Mouse (Mus musculus) liver, embryonic 13.5 days (tissue): ENCODE results near the gene 4930404N11Rik. TPM values are rescaled to one million over a fixed set of nuclear protein-coding genes. Genes with fewer than 3 reads are reported as not detected.
A peak's percentile ranks its signal among the peaks of the same experiment; 100 is the strongest.

Experiments used
- ATAC-seq: fragments of 200-750 bp; cut with Nextera tagmentation; 2 replicates; pipeline ENCODE4 v1.8.0; 2017; ENCODE audit warnings: low read depth, mild to moderate bottlenecking, moderate number of reproducible peaks, moderate library complexity
- DNase-seq: peaks from one replicate; pipeline ENCODE4 v3.0.0; 2022
- H3K27ac ChIP-seq: fragments of 300-500 bp; sonication (generic); 2 replicates; pipeline ENCODE4 v1.5.1; 2015; ENCODE audit warnings: moderate library complexity, mild to moderate bottlenecking, inconsistent platforms
- H3K27me3 ChIP-seq: fragments of 300-500 bp; sonication (generic); 2 replicates; pipeline ENCODE4 v1.6.1; 2015; ENCODE audit warnings: mild to moderate bottlenecking, inconsistent platforms
- H3K36me3 ChIP-seq: fragments of 300-500 bp; sonication (generic); 2 replicates; pipeline ENCODE4 v1.6.1; 2015; ENCODE audit warnings: mild to moderate bottlenecking, inconsistent platforms
- H3K4me1 ChIP-seq: fragments of 300-500 bp; sonication (generic); replicated peaks from 2 replicates; pipeline ENCODE4 v1.6.1; 2015; ENCODE audit warnings: inconsistent platforms
- H3K4me2 ChIP-seq: fragments of 300-500 bp; sonication (generic); 2 replicates; pipeline ENCODE4 v1.6.1; 2015; ENCODE audit warnings: inconsistent platforms, mild to moderate bottlenecking, moderate library complexity
- H3K4me3 ChIP-seq: fragments of 300-500 bp; sonication (generic); replicated peaks from 2 replicates; pipeline ENCODE4 v1.5.1; 2015; ENCODE audit warnings: mild to moderate bottlenecking, inconsistent platforms
- H3K9ac ChIP-seq: fragments of 300-500 bp; sonication (generic); 2 replicates; pipeline ENCODE4 v1.6.1; 2015; ENCODE audit warnings: mild to moderate bottlenecking, inconsistent platforms
- H3K9me3 ChIP-seq: fragments of 300-500 bp; sonication (generic); replicated peaks from 2 replicates; pipeline ENCODE4 v1.6.1; 2016; ENCODE audit warnings: inconsistent platforms
- WGBS: fragments of 180-500 bp; shearing (Covaris S2); methylation state at CpG from one replicate; pipeline ENCODE4 v1.1.7; 2015; ENCODE audit not compliant: insufficient replicate concordance; 5-methylcytosine and 5-hydroxymethylcytosine counted together
- polyA plus RNA-seq: library from polyadenylated mRNA; unstranded; fragments of >200 nt; fragmentation: Nextera tagmentation; extraction: Ambion mirVana; gene quantifications from 2 replicates; pipeline ENCODE4 v1.2.1, GENCODE M21; 2015

4930404N11Rik gene
- polyA plus RNA-seq, 1 experiment from 2014 or later, result 1.2 TPM

- Histone ChIP-seq H3K36me3 (peaks cover 14% of the 10 kb centered on the region), H3K4me3 (peak overlapping the region; percentile 90), H3K4me1 (peaks cover 76% of the 10 kb centered on the region), H3K9me3 (no peaks in the 10 kb centered on the region), H3K4me2 (peak overlapping the region; percentile 98), H3K27ac (peak overlapping the region; percentile 93), H3K9ac (peak overlapping the region; percentile 96), H3K27me3 (peaks cover 12% of the 10 kb centered on the region)
- WGBS, result under 1% methylated on average over 29 of the region's 29 CpGs
- ATAC-seq (peak; percentile 1), DNase-seq (no peak)
Measured at GRCm38 (mm10) chr10:81349961-81350350, 15.7 kb downstream of the 4930404N11Rik start.

DNA sequence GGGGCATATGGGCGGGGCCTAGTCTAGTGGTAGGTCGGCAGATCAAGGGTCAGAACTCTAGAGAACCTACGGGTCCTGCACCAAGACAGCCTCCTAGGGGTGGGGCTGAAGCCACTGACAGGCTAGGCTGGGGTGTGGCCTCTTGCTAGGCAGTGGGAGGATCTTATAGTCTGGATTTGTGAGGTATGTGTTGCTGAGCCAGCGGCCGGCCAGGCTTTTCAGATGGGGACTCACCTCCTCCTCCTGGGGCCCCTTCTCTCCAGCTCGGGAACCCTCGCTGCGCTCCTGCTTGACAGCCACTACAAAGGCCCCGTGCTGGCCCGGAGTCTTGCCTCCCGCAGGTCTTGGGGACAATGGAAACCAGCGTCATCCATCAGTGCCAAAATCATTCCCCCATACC, 16.5 kb downstream of the 4930404N11Rik start:
- peaks cover 68% of the 10 kb centered on the region for H3K4me1 ChIP-seq
- WGBS, result 6% methylated on average over 12 of the region's 12 CpGs
- ATAC-seq (peak; percentile 45), DNase-seq (peak; percentile 79)
- peak overlapping the region; percentile 96 for H3K9ac ChIP-seq
- peak overlapping the region; percentile 90 for H3K4me3 ChIP-seq
- no peaks in the 10 kb centered on the region for H3K9me3 ChIP-seq
- H3K36me3 ChIP-seq, result peaks cover 14% of the 10 kb centered on the region
- H3K27me3 ChIP-seq, result peaks cover 20% of the 10 kb centered on the region
- peak overlapping the region; percentile 98 for H3K4me2 ChIP-seq
- H3K27ac ChIP-seq, result peak overlapping the region; percentile 93

- H3K27me3 ChIP-seq, result peaks cover 45% of the 10 kb centered on the region
- peak overlapping the region; percentile 66 for H3K9ac ChIP-seq
- WGBS, result 15% methylated on average over 54 of the region's 55 CpGs
- peak overlapping the region; percentile 54 for H3K27ac ChIP-seq
- peak; percentile 69 for DNase-seq
- H3K4me3 ChIP-seq, result peak overlapping the region; percentile 42
- peaks cover 14% of the 10 kb centered on the region for H3K36me3 ChIP-seq
- H3K4me1 ChIP-seq, result peaks cover 65% of the 10 kb centered on the region
- H3K9me3 ChIP-seq, result no peaks in the 10 kb centered on the region
- ATAC-seq, result peak; percentile 12; the same call in 1 of the 2 replicates
- H3K4me2 ChIP-seq, result peak overlapping the region; percentile 71
Measured at GRCm38 (mm10) chr10:81346453-81347067, 19.1 kb downstream of the 4930404N11Rik start.

DNA sequence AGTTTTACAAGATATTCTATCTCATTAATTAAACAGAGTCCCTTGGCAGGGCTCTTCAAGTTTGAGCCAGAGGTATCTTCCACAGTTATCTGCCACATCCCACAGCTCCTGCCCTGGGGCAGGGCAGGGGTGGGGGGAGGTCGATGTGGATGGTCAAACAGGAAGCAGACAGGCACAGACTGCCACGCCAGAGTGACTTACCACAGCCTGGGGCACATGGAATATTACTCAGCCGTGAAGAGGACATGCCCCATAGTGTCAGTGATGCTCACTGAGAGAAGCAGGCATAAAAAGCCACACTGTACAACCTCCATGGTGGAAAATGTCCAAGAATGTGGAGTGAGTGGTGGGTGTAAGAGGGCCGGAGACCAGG, 20.5 kb downstream of the 4930404N11Rik start:
- H3K36me3 ChIP-seq, result peaks cover 14% of the 10 kb centered on the region
- no peak overlapping the region for H3K9ac ChIP-seq
- no peak for ATAC-seq
- no peaks in the 10 kb centered on the region for H3K9me3 ChIP-seq
- H3K27me3 ChIP-seq, result peaks cover 51% of the 10 kb centered on the region
- H3K4me3 ChIP-seq, result no peak overlapping the region
- no peak overlapping the region for H3K27ac ChIP-seq
- 53% methylated on average over 4 of the region's 4 CpGs for whole genome bisulfite sequencing
- DNase-seq, result no peak
- H3K4me2 ChIP-seq, result no peak overlapping the region
- peaks cover 72% of the 10 kb centered on the region for H3K4me1 ChIP-seq

DNA sequence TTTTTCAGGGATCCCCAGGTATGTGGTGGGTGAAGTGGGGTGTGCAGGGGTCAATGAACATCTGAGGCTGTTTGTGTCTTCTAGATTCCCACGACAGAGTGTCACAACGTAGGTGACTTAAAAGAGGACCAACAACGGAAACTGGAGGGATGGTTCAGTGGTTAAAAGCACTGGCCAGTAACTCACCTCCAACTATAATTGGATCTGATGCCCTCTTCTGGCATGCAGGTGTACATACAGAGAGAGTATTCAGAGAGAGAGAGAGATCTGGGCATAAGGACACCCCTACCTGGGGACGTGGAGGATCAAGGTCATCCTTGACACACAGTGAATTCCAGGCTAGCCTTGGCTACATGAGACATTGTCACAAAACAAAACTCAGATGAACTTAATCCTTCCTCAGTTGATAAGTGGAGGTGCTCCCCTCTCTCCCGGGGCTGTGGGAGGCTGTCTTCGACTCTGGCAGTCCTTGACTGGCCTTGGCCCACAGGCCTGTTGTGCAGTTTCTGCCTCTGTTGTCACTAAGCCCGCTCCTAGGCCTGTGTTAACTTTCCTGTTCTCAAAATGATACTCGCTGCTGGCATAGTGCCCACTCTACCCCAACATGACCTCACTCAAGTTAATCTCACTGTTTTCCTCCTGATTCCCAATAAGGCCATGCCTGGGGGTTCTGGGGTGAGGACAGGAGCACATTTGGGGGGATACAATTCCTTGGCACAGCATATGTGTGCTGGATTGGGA, 21.0 kb downstream of the 4930404N11Rik start:
- H3K27me3 ChIP-seq, result peaks cover 51% of the 10 kb centered on the region
- DNase-seq, result no peak
- H3K4me1 ChIP-seq, result peaks cover 71% of the 10 kb centered on the region

GRCm38 (mm10) chr10:81342686-81343505, 22.7 kb downstream of the 4930404N11Rik start, which contains the start of gene Gipc3:
Gipc3 (minus strand) TSS chr10:81343266.
- no peak for DNase-seq
- Histone ChIP-seq H3K4me2 (peak within 1 kb of the TSS; percentile 69), H3K9ac (peak within 1 kb of the TSS; percentile 58), H3K4me3 (peak within 1 kb of the TSS; percentile 57), H3K9me3 (no peaks in the 10 kb centered on the region), H3K27ac (no peak within 1 kb of the TSS), H3K27me3 (peaks cover 56% of the 10 kb centered on the region), H3K4me1 (peaks cover 58% of the 10 kb centered on the region), H3K36me3 (peaks cover 4% of the 10 kb centered on the region; the same call in 1 of the 2 replicates)
- ATAC-seq, result no peak
- WGBS, result 4% methylated on average over 66 of the region's 67 CpGs

More for the DNA sequence above, 21.0 kb downstream of the 4930404N11Rik start:
- Histone ChIP-seq H3K9ac (no peak overlapping the region), H3K4me2 (no peak overlapping the region), H3K4me3 (no peak overlapping the region), H3K9me3 (no peaks in the 10 kb centered on the region), H3K36me3 (peaks cover 14% of the 10 kb centered on the region), H3K27ac (no peak overlapping the region)
- 44% methylated on average over 8 of the region's 8 CpGs for WGBS
- no peak for ATAC-seq

GRCm38 (mm10) chr10:81341333-81341949, 24.2 kb downstream of the 4930404N11Rik start:
- H3K9ac ChIP-seq, result no peak overlapping the region; the same call in 1 of the 2 replicates
- no peaks in the 10 kb centered on the region for H3K9me3 ChIP-seq
- ATAC-seq (no peak), DNase-seq (peak; percentile 48)
- no peak overlapping the region for H3K27ac ChIP-seq
- 30% methylated on average over 16 of the region's 16 CpGs for WGBS
- peaks cover 45% of the 10 kb centered on the region for H3K4me1 ChIP-seq
- no peaks in the 10 kb centered on the region for H3K36me3 ChIP-seq
- H3K27me3 ChIP-seq, result peaks cover 66% of the 10 kb centered on the region
- H3K4me3 ChIP-seq, result no peak overlapping the region
- no peak overlapping the region for H3K4me2 ChIP-seq

GRCm38 (mm10) chr10:81340551-81341332, 24.9 kb downstream of the 4930404N11Rik start:
- H3K9ac ChIP-seq, result no peak overlapping the region; the same call in 1 of the 2 replicates
- H3K27me3 ChIP-seq, result peaks cover 62% of the 10 kb centered on the region
- no peak overlapping the region for H3K4me3 ChIP-seq
- no peaks in the 10 kb centered on the region for H3K36me3 ChIP-seq
- no peaks in the 10 kb centered on the region for H3K9me3 ChIP-seq
- H3K4me2 ChIP-seq, result no peak overlapping the region
- WGBS, result 39% methylated on average over 17 of the region's 17 CpGs
- DNase-seq (peak; percentile 58), ATAC-seq (peak; percentile 63)
- peaks cover 39% of the 10 kb centered on the region for H3K4me1 ChIP-seq
- H3K27ac ChIP-seq, result no peak overlapping the region

DNA sequence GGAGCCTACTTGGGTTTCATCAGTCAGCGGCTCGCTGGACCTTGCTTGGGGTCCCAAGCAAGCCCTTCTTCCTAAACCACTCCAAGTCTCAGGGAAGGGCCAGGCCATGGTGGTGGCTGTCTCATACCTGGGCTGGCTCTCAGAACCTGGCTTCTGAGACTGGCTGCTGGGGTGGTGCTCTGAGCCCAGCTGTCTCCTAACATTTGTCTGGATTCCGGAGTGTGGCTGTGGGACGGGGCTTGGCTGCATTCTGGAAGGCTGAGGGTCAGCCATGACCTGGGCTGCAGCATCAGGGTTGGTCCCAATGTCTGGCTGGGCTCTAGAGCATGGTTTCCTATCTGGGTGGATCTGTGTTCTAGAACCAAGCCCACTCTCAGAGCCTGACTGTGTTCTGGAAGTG, 29.1 kb downstream of the 4930404N11Rik start:
- H3K4me1 ChIP-seq, result peaks cover 30% of the 10 kb centered on the region
- ATAC-seq (no peak), DNase-seq (no peak)
- H3K9ac ChIP-seq, result no peak overlapping the region
- 86% methylated on average over 4 of the region's 4 CpGs for WGBS
- H3K4me3 ChIP-seq, result no peak overlapping the region
- H3K9me3 ChIP-seq, result no peaks in the 10 kb centered on the region
- H3K36me3 ChIP-seq, result no peaks in the 10 kb centered on the region
- no peak overlapping the region for H3K4me2 ChIP-seq
- no peak overlapping the region for H3K27ac ChIP-seq
- H3K27me3 ChIP-seq, result peaks cover 43% of the 10 kb centered on the region
